Mouse (Mus musculus): ENCODE results near the gene Slc27a5. TPM values are rescaled to one million over a fixed set of nuclear protein-coding genes. Genes with fewer than 3 reads are reported as not detected.
A peak's percentile ranks its signal among the peaks of the same experiment; 100 is the strongest.

Gene Slc27a5
- total RNA-seq, 2 experiments from 2014 or later, result not detected

GRCm38 (mm10) chr7:12943488-12943887, 54.5 kb downstream of the Slc27a5 start:
- ATAC-seq (replicated peaks; ENCODE audit: low FRiP score, poor library complexity, severe bottlenecking), result 0 out of 2 replicates have a peak, but pooled peaks have one; percentile 65

- ATAC-seq (replicated peaks; ENCODE audit: low FRiP score, poor library complexity, severe bottlenecking), result no peak
Observed at GRCm38 (mm10) chr7:12940599-12940998, 57.4 kb downstream of the Slc27a5 start.

Other genes with a start within 250 kb of the Slc27a5 start
- 0.63 TPM in 1 of 2 replicates, not detected in the other for gene Zscan18, start 194.6 kb downstream of the Slc27a5 start, total RNA-seq (2015; ENCODE audit: low replicate concordance)
- not detected in 2 replicates for gene Zscan18, start 194.6 kb downstream of the Slc27a5 start, total RNA-seq (2017; ENCODE audit: low replicate concordance)
- gene Zfp329, start 179.3 kb downstream of the Slc27a5 start, total RNA-seq (2015; ENCODE audit: low replicate concordance), result 3.3 and 6.1 TPM in 2 replicates
- 1.4 and 3.1 TPM in 2 replicates for gene Zfp329, start 179.3 kb downstream of the Slc27a5 start, total RNA-seq (2017; ENCODE audit: low replicate concordance)
- gene Zfp110, start 163.4 kb downstream of the Slc27a5 start, total RNA-seq (2015; ENCODE audit: low replicate concordance), result 5.8 and 6.1 TPM in 2 replicates
- gene Zfp110, start 163.4 kb downstream of the Slc27a5 start, total RNA-seq (2017; ENCODE audit: low replicate concordance), result 6.4 and 11.2 TPM in 2 replicates
- gene Zfp128, start 117.0 kb downstream of the Slc27a5 start, total RNA-seq (2015; ENCODE audit: low replicate concordance), result 0.38 and 0.63 TPM in 2 replicates
- 0.28 and 0.68 TPM in 2 replicates for gene Zfp128, start 117.0 kb downstream of the Slc27a5 start, total RNA-seq (2017; ENCODE audit: low replicate concordance)
- gene Zscan22, start 100.4 kb downstream of the Slc27a5 start, total RNA-seq (2015; ENCODE audit: low replicate concordance), result 5.4 and 6.9 TPM in 2 replicates
- gene Zscan22, start 100.4 kb downstream of the Slc27a5 start, total RNA-seq (2017; ENCODE audit: low replicate concordance), result 1.0 and 1.1 TPM in 2 replicates
- 474 and 662 TPM in 2 replicates for gene Rps5, start 75.9 kb downstream of the Slc27a5 start, total RNA-seq (2015; ENCODE audit: low replicate concordance)
- gene Rps5, start 75.9 kb downstream of the Slc27a5 start, total RNA-seq (2017; ENCODE audit: low replicate concordance), result 156 and 203 TPM in 2 replicates
- not detected in 2 replicates for gene Rnf225, start 70.8 kb downstream of the Slc27a5 start, total RNA-seq (2015; ENCODE audit: low replicate concordance)
- not detected in 2 replicates for gene Rnf225, start 70.8 kb downstream of the Slc27a5 start, total RNA-seq (2017; ENCODE audit: low replicate concordance)
- 2.1 and 2.3 TPM in 2 replicates for gene Zfp324, start 32.4 kb downstream of the Slc27a5 start, total RNA-seq (2015; ENCODE audit: low replicate concordance)
- gene Zfp324, start 32.4 kb downstream of the Slc27a5 start, total RNA-seq (2017; ENCODE audit: low replicate concordance), result 2.1 and 2.5 TPM in 2 replicates
- gene Zfp446, start 20.3 kb downstream of the Slc27a5 start, total RNA-seq (2015; ENCODE audit: low replicate concordance), result 1.3 TPM in 1 of 2 replicates, not detected in the other
- 0.51 and 1.3 TPM in 2 replicates for gene Zfp446, start 20.3 kb downstream of the Slc27a5 start, total RNA-seq (2017; ENCODE audit: low replicate concordance)
- gene Trim28, start 922 bp upstream of the Slc27a5 start, total RNA-seq (2015; ENCODE audit: low replicate concordance), result 209 and 235 TPM in 2 replicates
- 226 and 257 TPM in 2 replicates for gene Trim28, start 922 bp upstream of the Slc27a5 start, total RNA-seq (2017; ENCODE audit: low replicate concordance)
- gene Zbtb45, start 11.8 kb upstream of the Slc27a5 start, total RNA-seq (2015; ENCODE audit: low replicate concordance), result 2.7 and 8.2 TPM in 2 replicates
- 21.2 and 23.4 TPM in 2 replicates for gene Zbtb45, start 11.8 kb upstream of the Slc27a5 start, total RNA-seq (2017; ENCODE audit: low replicate concordance)
- gene Chmp2a, start 36.6 kb upstream of the Slc27a5 start, total RNA-seq (2015; ENCODE audit: low replicate concordance), result 97.4 and 99.3 TPM in 2 replicates
- gene Chmp2a, start 36.6 kb upstream of the Slc27a5 start, total RNA-seq (2017; ENCODE audit: low replicate concordance), result 144 and 170 TPM in 2 replicates
- 45.0 and 92.0 TPM in 2 replicates for gene Ube2m, start 40.1 kb upstream of the Slc27a5 start, total RNA-seq (2015; ENCODE audit: low replicate concordance)
- gene Ube2m, start 40.1 kb upstream of the Slc27a5 start, total RNA-seq (2017; ENCODE audit: low replicate concordance), result 32.8 and 112 TPM in 2 replicates
- gene Mzf1, start 56.6 kb upstream of the Slc27a5 start, total RNA-seq (2015; ENCODE audit: low replicate concordance), result not detected in 2 replicates
- gene Mzf1, start 56.6 kb upstream of the Slc27a5 start, total RNA-seq (2017; ENCODE audit: low replicate concordance), result 0.56 TPM in 1 of 2 replicates, not detected in the other
- gene Vmn1r85, start 97.0 kb upstream of the Slc27a5 start, total RNA-seq (2015; ENCODE audit: low replicate concordance), result not detected in 2 replicates
- gene Vmn1r85, start 97.0 kb upstream of the Slc27a5 start, total RNA-seq (2017; ENCODE audit: low replicate concordance), result not detected in 2 replicates
- gene Vmn1r86, start 121.7 kb upstream of the Slc27a5 start, total RNA-seq (2015; ENCODE audit: low replicate concordance), result not detected in 2 replicates
- 0.28 TPM in 1 of 2 replicates, not detected in the other for gene Vmn1r86, start 121.7 kb upstream of the Slc27a5 start, total RNA-seq (2017; ENCODE audit: low replicate concordance)
- gene Vmn1r87, start 142.0 kb upstream of the Slc27a5 start, total RNA-seq (2015; ENCODE audit: low replicate concordance), result not detected in 2 replicates
- gene Vmn1r87, start 142.0 kb upstream of the Slc27a5 start, total RNA-seq (2017; ENCODE audit: low replicate concordance), result not detected in 2 replicates
- not detected in 2 replicates for gene Vmn1r88, start 161.4 kb upstream of the Slc27a5 start, total RNA-seq (2015; ENCODE audit: low replicate concordance)
- not detected in 2 replicates for gene Vmn1r88, start 161.4 kb upstream of the Slc27a5 start, total RNA-seq (2017; ENCODE audit: low replicate concordance)
- gene Vmn1r89, start 214.8 kb upstream of the Slc27a5 start, total RNA-seq (2015; ENCODE audit: low replicate concordance), result not detected in 2 replicates
- not detected in 2 replicates for gene Vmn1r89, start 214.8 kb upstream of the Slc27a5 start, total RNA-seq (2017; ENCODE audit: low replicate concordance)